Mouse (Mus musculus) kidney, embryonic 14.5 days (tissue): ENCODE measurements around the gene Fry. TPM values are rescaled to one million over a fixed set of nuclear protein-coding genes. Genes with fewer than 3 reads are reported as not detected.

Source experiments
- ATAC-seq: fragments of 200-750 bp; cut with Nextera tagmentation; 2 replicates; pipeline ENCODE4 v1.8.0; 2017; ENCODE audit warnings: moderate number of reproducible peaks, mild to moderate bottlenecking, moderate TSS enrichment, moderate library complexity; ENCODE audit not compliant: low FRiP score, low TSS enrichment
- H3K27ac ChIP-seq: fragments of 300-500 bp; sonication (generic); 2 replicates; pipeline ENCODE4 v1.5.1; 2014; ENCODE audit warnings: low read depth, mild to moderate bottlenecking, low read length, moderate library complexity, mixed read lengths
- H3K27me3 ChIP-seq: fragments of 300-500 bp; sonication (generic); 2 replicates; pipeline ENCODE4 v1.6.1; 2014; ENCODE audit warnings: mild to moderate bottlenecking, low read length; ENCODE audit not compliant: control insufficient read depth, insufficient read depth
- H3K36me3 ChIP-seq: fragments of 300-500 bp; sonication (generic); 2 replicates; pipeline ENCODE4 v1.6.1; 2014; ENCODE audit warnings: low read length, mixed read lengths; ENCODE audit not compliant: control insufficient read depth, insufficient read depth
- H3K4me1 ChIP-seq: fragments of 300-500 bp; sonication (generic); 2 replicates; pipeline ENCODE4 v1.6.1; 2014; ENCODE audit warnings: low read length, mixed read lengths; ENCODE audit not compliant: control insufficient read depth, insufficient read depth
- H3K4me2 ChIP-seq: fragments of 300-500 bp; sonication (generic); replicated peaks from 2 replicates; pipeline ENCODE4 v1.6.1; 2014; ENCODE audit warnings: low read depth, mild to moderate bottlenecking, low read length
- H3K4me3 ChIP-seq: fragments of 300-500 bp; sonication (generic); 2 replicates; pipeline ENCODE4 v1.5.1; 2014; ENCODE audit warnings: mild to moderate bottlenecking, low read length
- H3K9ac ChIP-seq: fragments of 300-500 bp; sonication (generic); 2 replicates; pipeline ENCODE4 v1.6.1; 2014; ENCODE audit warnings: low read depth, mild to moderate bottlenecking, low read length, moderate library complexity
- H3K9me3 ChIP-seq: fragments of 300-500 bp; sonication (generic); 2 replicates; pipeline ENCODE4 v1.6.1; 2016; ENCODE audit warnings: low read length; ENCODE audit not compliant: control insufficient read depth
- WGBS: fragments of 180-500 bp; shearing (Covaris S2); extraction: QIAGEN DNeasy Blood & Tissue Kit; methylation state at CpG from one replicate; pipeline ENCODE4 v1.1.7; 2014; 5-methylcytosine and 5-hydroxymethylcytosine counted together
- polyA plus RNA-seq: library from polyadenylated mRNA; unstranded; fragments of >200 nt; fragmentation: Nextera tagmentation; extraction: Ambion mirVana; gene quantifications from 2 replicates; pipeline ENCODE4 v1.2.1, GENCODE M21; 2014

Fry gene
- polyA plus RNA-seq, 1 experiment from 2014 or later, result 8.0 TPM

- H3K9me3 ChIP-seq, result no peaks in the 10 kb centered on the region
- H3K27ac ChIP-seq, result no peak overlapping the region
- 89% methylated on average over 9 of the region's 9 CpGs for whole genome bisulfite sequencing
- no peaks in the 10 kb centered on the region for H3K4me1 ChIP-seq
- H3K27me3 ChIP-seq, result no peaks in the 10 kb centered on the region
- no peak overlapping the region for H3K4me2 ChIP-seq
- H3K4me3 ChIP-seq, result no peak overlapping the region
- no peak overlapping the region for H3K9ac ChIP-seq
- no peaks in the 10 kb centered on the region for H3K36me3 ChIP-seq
- ATAC-seq, result no peak
Measured at GRCm38 (mm10) chr5:150137772-150138451, 19.5 kb downstream of the Fry start.

- Histone ChIP-seq H3K9me3 (no peaks in the 10 kb centered on the region), H3K4me3 (no peak overlapping the region), H3K27ac (no peak overlapping the region), H3K4me1 (no peaks in the 10 kb centered on the region), H3K9ac (no peak overlapping the region), H3K36me3 (no peaks in the 10 kb centered on the region), H3K4me2 (no peak overlapping the region), H3K27me3 (no peaks in the 10 kb centered on the region)
- ATAC-seq, result no peak
- 53% methylated on average over 2 of the region's 2 CpGs for WGBS
Measured at GRCm38 (mm10) chr5:150140513-150140912, 22.1 kb downstream of the Fry start.

GRCm38 (mm10) chr5:150145967-150146366 is 27.5 kb downstream of the Fry start:
- H3K4me1 ChIP-seq, result no peaks in the 10 kb centered on the region
- H3K27ac ChIP-seq, result no peak overlapping the region
- no peaks in the 10 kb centered on the region for H3K36me3 ChIP-seq
- no peak overlapping the region for H3K9ac ChIP-seq
- 87% methylated on average over 3 of the region's 3 CpGs for WGBS
- H3K9me3 ChIP-seq, result no peaks in the 10 kb centered on the region
- H3K4me2 ChIP-seq, result no peak overlapping the region
- no peak overlapping the region for H3K4me3 ChIP-seq
- no peak for ATAC-seq
- no peaks in the 10 kb centered on the region for H3K27me3 ChIP-seq

- H3K4me3 ChIP-seq, result no peak overlapping the region
- H3K9ac ChIP-seq, result no peak overlapping the region
- no peak overlapping the region for H3K4me2 ChIP-seq
- ATAC-seq, result no peak
- H3K36me3 ChIP-seq, result no peaks in the 10 kb centered on the region
- 87% methylated on average over 4 of the region's 4 CpGs for WGBS
- no peaks in the 10 kb centered on the region for H3K4me1 ChIP-seq
- no peaks in the 10 kb centered on the region for H3K9me3 ChIP-seq
- no peak overlapping the region for H3K27ac ChIP-seq
- H3K27me3 ChIP-seq, result no peaks in the 10 kb centered on the region
Measured at GRCm38 (mm10) chr5:150146612-150147011, 28.2 kb downstream of the Fry start.

- no peak overlapping the region for H3K9ac ChIP-seq
- no peak overlapping the region for H3K4me2 ChIP-seq
- H3K4me1 ChIP-seq, result peaks cover 6% of the 10 kb centered on the region; the same call in 1 of the 2 replicates
- no peak overlapping the region for H3K4me3 ChIP-seq
- 77% methylated on average over 11 of the region's 11 CpGs for WGBS
- no peaks in the 10 kb centered on the region for H3K36me3 ChIP-seq
- no peaks in the 10 kb centered on the region for H3K9me3 ChIP-seq
- H3K27me3 ChIP-seq, result no peaks in the 10 kb centered on the region
- ATAC-seq, result no peak
- no peak overlapping the region for H3K27ac ChIP-seq
Measured at GRCm38 (mm10) chr5:150149725-150150124, 31.3 kb downstream of the Fry start.

GRCm38 (mm10) chr5:150150986-150151385 is 32.5 kb downstream of the Fry start:
- Histone ChIP-seq H3K36me3 (no peaks in the 10 kb centered on the region), H3K9me3 (no peaks in the 10 kb centered on the region), H3K4me3 (no peak overlapping the region), H3K9ac (no peak overlapping the region), H3K4me1 (peaks cover 6% of the 10 kb centered on the region; the same call in 1 of the 2 replicates), H3K27ac (no peak overlapping the region), H3K4me2 (no peak overlapping the region), H3K27me3 (no peaks in the 10 kb centered on the region)
- 87% methylated on average over 4 of the region's 4 CpGs for whole genome bisulfite sequencing
- ATAC-seq, result no peak

- H3K4me2 ChIP-seq, result peak overlapping the region; percentile 26; the same call in 1 of the 2 replicates
- H3K4me1 ChIP-seq, result peaks cover 6% of the 10 kb centered on the region; the same call in 1 of the 2 replicates
- no peaks in the 10 kb centered on the region for H3K36me3 ChIP-seq
- no peaks in the 10 kb centered on the region for H3K9me3 ChIP-seq
- no peak overlapping the region for H3K27ac ChIP-seq
- no peaks in the 10 kb centered on the region for H3K27me3 ChIP-seq
- peak; percentile 82 for ATAC-seq
- 36% methylated on average over 22 of the region's 22 CpGs for WGBS
- no peak overlapping the region for H3K4me3 ChIP-seq
- H3K9ac ChIP-seq, result 0 out of 2 replicates have a peak overlapping the region, but pooled peaks have one; percentile 2
Measured at GRCm38 (mm10) chr5:150152071-150152879, 33.8 kb downstream of the Fry start.

GRCm38 (mm10) chr5:150152880-150153281 is 34.4 kb downstream of the Fry start:
- WGBS, result 74% methylated on average over 10 of the region's 10 CpGs
- no peaks in the 10 kb centered on the region for H3K27me3 ChIP-seq
- no peak overlapping the region for H3K9ac ChIP-seq
- H3K36me3 ChIP-seq, result no peaks in the 10 kb centered on the region
- no peak overlapping the region for H3K4me3 ChIP-seq
- no peak overlapping the region for H3K4me2 ChIP-seq
- peaks cover 6% of the 10 kb centered on the region; the same call in 1 of the 2 replicates for H3K4me1 ChIP-seq
- no peak overlapping the region for H3K27ac ChIP-seq
- no peak for ATAC-seq
- H3K9me3 ChIP-seq, result no peaks in the 10 kb centered on the region

GRCm38 (mm10) chr5:150155388-150155787 is 36.9 kb downstream of the Fry start:
- Histone ChIP-seq H3K4me3 (no peak overlapping the region), H3K9me3 (no peaks in the 10 kb centered on the region), H3K36me3 (no peaks in the 10 kb centered on the region), H3K4me2 (no peak overlapping the region), H3K27ac (no peak overlapping the region), H3K9ac (no peak overlapping the region), H3K27me3 (no peaks in the 10 kb centered on the region), H3K4me1 (peaks cover 6% of the 10 kb centered on the region; the same call in 1 of the 2 replicates)
- no peak for ATAC-seq
- WGBS, result 87% methylated on average over 8 of the region's 8 CpGs
